Mouse (Mus musculus): ENCODE data around the gene Cacna1c. TPM values are rescaled to one million over a fixed set of nuclear protein-coding genes. Genes with fewer than 3 reads are reported as not detected.
A peak's percentile ranks its signal among the peaks of the same experiment; 100 is the strongest.

Gene Cacna1c
- polyA plus RNA-seq, 2 experiments = 8.9 to 29.0 TPM

GRCm38 (mm10) chr6:119177101-119177500 is 19.1 kb downstream of the Cacna1c start:
- ATAC-seq (ENCODE audit: low FRiP score, low read depth) (no peak), DNase-seq (ENCODE audit: low spot score) (no peak)
- no peaks in the 10 kb centered on the region for H3K36me3 ChIP-seq (ENCODE audit: control insufficient read depth, insufficient read depth, low read length)
- H3K9me3 ChIP-seq (ENCODE audit: control insufficient read depth, low read length) = no peaks in the 10 kb centered on the region
- H3K4me1 ChIP-seq (ENCODE audit: control insufficient read depth, insufficient read depth, low read length) = peaks cover 7% of the 10 kb centered on the region; the same call in 1 of the 2 replicates
- no peak overlapping the region for H3K4me2 ChIP-seq (replicated peaks; ENCODE audit: low read depth, low read length, severe bottlenecking)
- H3K27ac ChIP-seq (replicated peaks; ENCODE audit: low read depth, low read length) = no peak overlapping the region
- no peak overlapping the region for H3K4me3 ChIP-seq (replicated peaks; ENCODE audit: low read length)
- no peak for TF ChIP-seq POLR2A (IDR thresholded peaks at IDR 0.05; ENCODE audit: borderline replicate concordance, extremely low read depth, insufficient read depth, insufficient read length)
- no peaks in the 10 kb centered on the region for H3K27me3 ChIP-seq (ENCODE audit: control insufficient read depth, insufficient read depth, low read length)
- H3K9ac ChIP-seq (ENCODE audit: low read depth, low read length, severe bottlenecking) = no peak overlapping the region
- WGBS = 59% methylated on average over 8 of the region's 8 CpGs

GRCm38 (mm10) chr6:119176103-119176502 is 20.1 kb downstream of the Cacna1c start:
- 77% methylated on average over 7 of the region's 7 CpGs for whole genome bisulfite sequencing

GRCm38 (mm10) chr6:119175078-119175853 is 21.0 kb downstream of the Cacna1c start, which contains the start of gene Dcp1b:
TSS of gene Dcp1b (plus strand) at chr6:119175253.
- peak within 1 kb of the TSS; percentile 77 for H3K4me3 ChIP-seq (replicated peaks; ENCODE audit: low read length)
- ATAC-seq (ENCODE audit: low FRiP score, low read depth) = peak; percentile 93
- H3K9ac ChIP-seq (ENCODE audit: low read depth, low read length, severe bottlenecking) = peak within 1 kb of the TSS; percentile 79

More at GRCm38 (mm10) chr6:119176103-119176502, 20.1 kb downstream of the Cacna1c start:
- Histone ChIP-seq H3K9ac (ENCODE audit: low read depth, low read length, severe bottlenecking) (peak overlapping the region; percentile 79; the same call in 1 of the 2 replicates), H3K9me3 (ENCODE audit: control insufficient read depth, low read length) (no peaks in the 10 kb centered on the region), H3K4me2 (replicated peaks; ENCODE audit: low read depth, low read length, severe bottlenecking) (peak overlapping the region; percentile 61), H3K27me3 (ENCODE audit: control insufficient read depth, insufficient read depth, low read length) (no peaks in the 10 kb centered on the region), H3K36me3 (ENCODE audit: control insufficient read depth, insufficient read depth, low read length) (no peaks in the 10 kb centered on the region), H3K27ac (replicated peaks; ENCODE audit: low read depth, low read length) (no peak overlapping the region), H3K4me3 (replicated peaks; ENCODE audit: low read length) (peak overlapping the region; percentile 77), H3K4me1 (ENCODE audit: control insufficient read depth, insufficient read depth, low read length) (peaks cover 7% of the 10 kb centered on the region; the same call in 1 of the 2 replicates)
- DNase-seq (ENCODE audit: low spot score) = no peak
- no peak for TF ChIP-seq POLR2A (IDR thresholded peaks at IDR 0.05; ENCODE audit: borderline replicate concordance, extremely low read depth, insufficient read depth, insufficient read length)
- no peak for ATAC-seq (ENCODE audit: low FRiP score, low read depth)

GRCm38 (mm10) chr6:119174307-119175074 is 21.7 kb downstream of the Cacna1c start:
- no peak for ATAC-seq (ENCODE audit: low FRiP score, low read depth)
- H3K4me3 ChIP-seq (replicated peaks; ENCODE audit: low read length) = peak overlapping the region; percentile 77
- peak overlapping the region; percentile 61 for H3K4me2 ChIP-seq (replicated peaks; ENCODE audit: low read depth, low read length, severe bottlenecking)
- H3K4me1 ChIP-seq (ENCODE audit: control insufficient read depth, insufficient read depth, low read length) = peaks cover 7% of the 10 kb centered on the region; the same call in 1 of the 2 replicates
- H3K9me3 ChIP-seq (ENCODE audit: control insufficient read depth, low read length) = no peaks in the 10 kb centered on the region
- no peak overlapping the region for H3K9ac ChIP-seq (ENCODE audit: low read depth, low read length, severe bottlenecking)
- no peak for DNase-seq (ENCODE audit: low spot score)
- no peaks in the 10 kb centered on the region for H3K36me3 ChIP-seq (ENCODE audit: control insufficient read depth, insufficient read depth, low read length)
- no peak overlapping the region for H3K27ac ChIP-seq (replicated peaks; ENCODE audit: low read depth, low read length)
- no peak for TF ChIP-seq POLR2A (IDR thresholded peaks at IDR 0.05; ENCODE audit: borderline replicate concordance, extremely low read depth, insufficient read depth, insufficient read length)
- WGBS = 54% methylated on average over 12 of the region's 12 CpGs
- H3K27me3 ChIP-seq (ENCODE audit: control insufficient read depth, insufficient read depth, low read length) = no peaks in the 10 kb centered on the region

More at GRCm38 (mm10) chr6:119175078-119175853, 21.0 kb downstream of the Cacna1c start, which contains the start of gene Dcp1b:
- Histone ChIP-seq H3K36me3 (ENCODE audit: control insufficient read depth, insufficient read depth, low read length) (no peaks in the 10 kb centered on the region), H3K4me2 (replicated peaks; ENCODE audit: low read depth, low read length, severe bottlenecking) (peak within 1 kb of the TSS; percentile 61), H3K9me3 (ENCODE audit: control insufficient read depth, low read length) (no peaks in the 10 kb centered on the region), H3K27me3 (ENCODE audit: control insufficient read depth, insufficient read depth, low read length) (no peaks in the 10 kb centered on the region), H3K4me1 (ENCODE audit: control insufficient read depth, insufficient read depth, low read length) (peaks cover 7% of the 10 kb centered on the region; the same call in 1 of the 2 replicates), H3K27ac (replicated peaks; ENCODE audit: low read depth, low read length) (peak within 1 kb of the TSS; percentile 67)
- TF ChIP-seq POLR2A (IDR thresholded peaks at IDR 0.05; ENCODE audit: borderline replicate concordance, extremely low read depth, insufficient read depth, insufficient read length) = peak; percentile 87
- DNase-seq (ENCODE audit: low spot score) = peak; percentile 89
- 3% methylated on average over 63 of the region's 65 CpGs for WGBS

- no peak overlapping the region for H3K4me2 ChIP-seq (replicated peaks; ENCODE audit: low read depth, low read length, severe bottlenecking)
- H3K36me3 ChIP-seq (ENCODE audit: control insufficient read depth, insufficient read depth, low read length) = no peaks in the 10 kb centered on the region
- H3K4me3 ChIP-seq (replicated peaks; ENCODE audit: low read length) = no peak overlapping the region
- H3K27ac ChIP-seq (replicated peaks; ENCODE audit: low read depth, low read length) = no peak overlapping the region
- no peak for ATAC-seq (ENCODE audit: low FRiP score, low read depth)
- H3K4me1 ChIP-seq (ENCODE audit: control insufficient read depth, insufficient read depth, low read length) = no peaks in the 10 kb centered on the region
- TF ChIP-seq POLR2A (IDR thresholded peaks at IDR 0.05; ENCODE audit: borderline replicate concordance, extremely low read depth, insufficient read depth, insufficient read length) = no peak
- no peak overlapping the region for H3K9ac ChIP-seq (ENCODE audit: low read depth, low read length, severe bottlenecking)
- H3K9me3 ChIP-seq (ENCODE audit: control insufficient read depth, low read length) = no peaks in the 10 kb centered on the region
- no peaks in the 10 kb centered on the region for H3K27me3 ChIP-seq (ENCODE audit: control insufficient read depth, insufficient read depth, low read length)
- no peak for DNase-seq (ENCODE audit: low spot score)
These were observed 30.5 kb downstream of the Cacna1c start for GRCm38 (mm10) chr6:119165677-119166076.

Data from limb, embryonic 14.5 days (tissue).